Mouse (Mus musculus): ENCODE data around the gene Art5.
A peak's percentile ranks its signal among the peaks of the same experiment; 100 is the strongest.

Art5 gene

DNA sequence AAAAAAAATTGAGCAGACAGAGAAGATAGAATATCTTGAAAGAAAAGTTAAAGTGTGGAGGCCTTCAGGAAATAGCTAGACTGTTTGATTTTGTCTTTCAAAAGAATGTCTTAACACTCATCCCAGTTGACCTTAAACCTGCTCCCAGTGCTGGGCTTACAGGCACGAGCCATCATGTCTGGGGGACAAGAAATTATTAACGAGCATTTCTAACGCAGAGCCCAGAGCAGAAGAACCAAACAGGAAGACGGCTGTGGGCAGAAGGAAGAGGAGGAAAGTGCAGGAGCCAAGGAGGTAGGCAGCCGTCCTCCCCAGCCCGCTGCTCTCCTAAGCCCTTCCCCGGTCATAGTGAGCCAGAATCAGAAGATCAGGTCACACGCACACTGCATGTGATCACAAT is 29.0 kb downstream of the Art5 start:
- no peak for DNase-seq

DNA sequence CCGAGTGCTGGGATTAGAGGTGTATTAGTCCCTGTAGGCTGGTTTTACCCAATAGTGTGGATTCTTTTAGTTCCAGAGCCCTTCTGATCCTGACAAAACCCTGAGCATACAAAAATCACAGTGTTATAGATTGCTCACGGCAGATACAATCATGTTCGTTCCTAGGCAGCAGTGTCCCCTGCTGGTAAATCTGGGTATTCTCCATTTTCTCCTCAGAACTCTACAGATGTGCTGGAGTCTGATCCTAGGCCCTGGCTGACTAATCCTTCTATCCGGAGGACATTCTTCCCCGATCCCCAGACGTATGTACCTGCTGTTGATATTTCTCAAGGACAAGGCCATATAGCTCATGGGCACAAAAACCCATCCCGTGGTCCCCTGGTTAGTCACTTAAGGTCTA is 30.8 kb downstream of the Art5 start:
- DNase-seq: peak; percentile 63

DNA sequence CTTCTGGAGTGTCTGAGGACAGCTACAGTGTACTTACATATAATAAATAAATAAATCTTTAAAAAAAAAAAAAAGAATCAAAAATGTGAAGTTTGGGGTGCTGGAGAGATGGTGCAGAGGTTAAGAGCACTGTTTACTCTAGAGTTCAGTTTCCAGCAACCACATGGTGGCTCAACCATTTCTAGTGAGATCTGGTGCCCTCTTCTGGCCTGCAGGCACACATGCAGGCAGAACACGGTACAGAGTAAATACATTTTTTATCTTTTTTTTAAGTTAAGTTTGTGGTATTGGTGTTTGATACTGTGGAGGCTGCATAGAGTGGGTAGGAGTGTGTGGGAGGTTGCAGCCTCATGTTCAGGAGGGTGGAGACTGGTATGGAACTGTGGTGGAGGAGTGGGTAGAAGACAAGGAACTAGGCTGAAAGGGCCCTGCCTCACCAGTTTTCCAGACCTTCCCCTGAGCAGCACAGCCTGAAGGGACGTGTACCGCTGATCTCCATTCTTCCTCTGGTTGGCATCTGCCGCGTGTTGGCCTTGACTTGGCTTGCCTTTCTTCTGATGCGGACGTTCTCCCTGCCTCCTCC is 32.5 kb downstream of the Art5 start:
- peak; percentile 31 for DNase-seq

DNA sequence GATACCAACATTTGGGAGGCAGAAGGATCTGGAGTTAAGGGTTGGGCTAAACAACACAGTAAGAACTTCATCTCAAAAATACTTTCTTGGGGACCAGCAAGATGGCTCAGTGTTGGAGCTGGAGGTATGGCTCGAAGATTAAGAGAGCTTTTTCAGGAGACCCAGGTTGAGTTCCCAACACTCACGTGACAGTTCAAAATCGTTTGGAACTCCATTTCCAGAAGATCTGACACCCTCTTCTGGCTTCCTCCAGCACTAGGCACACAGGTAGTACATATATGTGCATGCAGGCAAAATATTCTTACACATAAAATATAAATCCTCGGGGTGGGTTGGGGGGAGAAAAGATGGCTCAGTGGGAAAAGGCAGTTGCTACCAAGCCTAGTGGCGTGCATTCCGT is 42.9 kb downstream of the Art5 start:
- DNase-seq: no peak

DNA sequence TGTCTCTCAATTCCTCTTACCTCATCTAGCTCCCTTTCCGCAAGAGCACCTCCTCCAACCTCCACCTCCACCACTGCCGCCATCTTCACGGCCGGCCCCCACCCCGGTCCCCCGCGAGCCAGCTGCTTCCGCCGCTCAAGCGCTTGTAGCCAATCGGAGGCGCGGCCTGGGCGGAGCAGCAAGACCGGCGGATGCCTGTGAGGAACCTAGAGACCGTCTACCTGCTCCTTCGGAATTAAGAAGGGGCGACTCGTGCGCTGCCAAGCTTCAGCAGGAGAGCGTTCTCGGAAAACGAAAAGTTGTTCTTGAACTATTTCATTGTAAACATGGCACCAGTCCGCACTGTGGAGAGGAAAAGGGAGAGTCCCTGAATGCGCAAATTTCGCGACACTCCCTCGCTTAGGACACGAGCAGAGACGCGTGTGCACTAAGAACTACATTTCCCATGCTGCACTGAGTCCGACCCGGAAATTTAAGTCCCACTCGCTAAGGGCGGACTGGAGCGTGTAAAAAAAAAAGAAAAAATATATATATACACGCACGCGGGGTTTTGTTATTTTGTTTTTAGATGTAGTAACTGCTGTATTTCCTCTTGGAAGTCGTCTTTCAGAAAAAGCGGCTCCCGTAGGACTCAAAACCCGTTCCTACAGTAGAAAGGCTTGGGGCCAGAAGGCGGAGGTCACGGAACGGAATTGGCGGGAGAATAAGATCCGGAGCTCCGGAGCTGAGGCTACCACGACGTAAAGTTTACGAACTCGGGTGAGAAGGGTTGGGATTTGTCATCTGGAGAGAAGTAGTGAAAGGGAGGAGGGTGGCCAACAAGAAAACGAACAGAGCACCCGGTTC is 44.0 kb downstream of the Art5 start, which contains the start of the genes Rnf121, Xndc1 and Xntrpc:
Gene Rnf121, minus strand, starts transcription at position 424 of the 846 bp plus-strand sequence.
Gene Xndc1, plus strand, starts transcription at position 466 of the 846 bp plus-strand sequence.
Gene Xntrpc, plus strand, starts transcription at position 668 of the 846 bp plus-strand sequence.
- DNase-seq: peak; percentile 94

DNA sequence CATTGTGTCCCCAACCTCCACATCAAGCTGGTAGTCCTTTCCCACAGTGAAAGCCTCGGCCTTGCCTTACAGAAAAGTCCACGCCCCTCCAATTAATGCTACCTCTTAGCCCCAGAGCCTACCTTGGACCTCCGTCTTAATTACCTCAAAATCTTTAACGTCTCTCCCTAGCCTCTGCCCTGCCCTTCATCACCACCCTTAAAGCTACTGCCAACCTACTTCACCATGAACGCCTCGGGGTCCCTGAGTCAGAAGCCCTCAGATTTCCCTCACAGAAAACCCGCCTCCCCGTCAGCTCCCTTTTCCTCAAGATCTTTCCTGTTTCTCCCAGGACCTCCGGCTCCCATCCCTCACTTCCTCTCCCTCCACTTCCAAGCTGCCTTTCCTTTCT is 44.6 kb downstream of the Art5 start:
- no peak for DNase-seq

DNA sequence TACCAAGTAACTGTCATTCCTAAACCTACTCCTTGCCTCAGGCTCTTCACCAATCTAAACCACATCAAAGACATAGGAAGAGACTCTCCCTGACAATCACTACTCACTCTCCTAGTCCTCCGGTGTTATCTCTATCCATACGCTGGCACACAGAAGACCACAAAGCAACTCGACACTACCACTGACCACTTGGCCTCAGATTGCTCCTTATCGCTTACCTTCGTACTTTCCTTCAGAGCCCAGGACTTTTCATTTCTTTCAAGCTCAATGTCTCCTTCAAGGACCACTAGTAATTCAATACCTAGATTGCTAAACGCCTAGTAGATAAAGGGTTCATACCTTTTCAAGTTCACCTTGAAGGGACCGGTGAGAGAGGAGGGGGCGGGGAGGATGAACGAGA is 45.4 kb downstream of the Art5 start:
- no peak for DNase-seq

DNA sequence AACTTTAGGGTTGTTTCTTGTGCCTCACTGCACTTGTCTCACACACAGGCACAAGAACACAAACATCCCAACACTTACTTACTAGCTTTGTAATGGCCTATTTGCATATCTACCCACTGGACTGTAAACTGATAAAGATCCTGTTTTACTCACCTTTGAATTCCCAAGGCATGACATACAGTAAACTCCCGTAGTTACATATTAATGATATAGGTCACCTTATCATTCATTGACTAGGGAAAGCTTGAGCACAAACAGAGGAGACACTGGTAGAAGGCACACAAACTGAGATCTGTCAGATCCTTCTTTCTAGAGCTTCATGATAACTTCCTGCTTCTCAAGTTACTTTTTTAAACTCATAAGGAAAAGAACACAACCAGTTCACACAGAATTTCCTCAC is 47.1 kb downstream of the Art5 start:
- DNase-seq: no peak

DNA sequence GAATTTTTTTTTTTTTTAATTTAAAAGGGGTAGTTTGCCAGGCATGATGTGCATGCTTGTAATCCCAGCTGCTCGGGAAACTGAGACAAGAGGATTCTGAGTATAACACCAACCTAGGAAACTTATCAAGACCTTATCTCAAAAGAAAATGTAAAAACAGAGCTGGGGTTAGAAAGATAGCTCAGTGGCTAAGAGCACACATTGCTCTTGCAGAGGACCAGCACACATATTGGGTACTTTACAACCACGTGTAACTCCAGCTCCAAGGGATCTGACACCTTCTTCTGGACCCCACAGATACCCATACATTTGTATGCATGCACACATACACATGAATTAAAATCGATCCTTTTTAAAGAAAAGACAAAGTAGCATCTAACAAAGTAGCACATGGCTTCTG is 47.9 kb downstream of the Art5 start:
- no peak for DNase-seq

DNA sequence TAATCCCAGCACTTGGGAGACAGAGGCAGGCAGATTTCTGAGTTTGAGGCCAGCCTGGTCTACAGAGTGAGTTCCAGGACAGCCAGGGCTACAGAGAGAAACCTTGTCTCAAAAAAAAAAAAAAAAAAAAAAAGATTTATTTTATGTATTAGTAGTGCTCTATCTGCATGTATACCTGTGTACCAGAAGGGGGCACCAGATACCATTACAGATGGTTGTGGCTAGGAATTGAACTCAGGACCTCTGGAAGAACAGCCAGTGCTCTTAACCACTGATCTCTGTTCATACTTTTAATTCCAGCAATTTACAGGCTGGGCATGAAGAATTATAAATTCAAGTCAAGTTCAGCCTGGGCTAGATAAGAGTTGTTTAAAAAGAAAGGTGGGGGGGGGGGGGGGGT is 60.8 kb downstream of the Art5 start:
- peak; percentile 23 for DNase-seq

Data from lung, postnatal 36 days (tissue).